Mouse (Mus musculus) gastrocnemius, postnatal 10 days (tissue): ENCODE measurements around the gene Prmt6. TPM values are rescaled to one million over a fixed set of nuclear protein-coding genes. Genes with fewer than 3 reads are reported as not detected.

Experiments
- DNase-seq: peaks from one replicate; pipeline ENCODE4 v3.0.0; 2021; ENCODE audit warnings: mixed read lengths
- long read RNA-seq, 2 experiments: library from polyadenylated mRNA; stranded (forward); transcript quantifications; one replicate each; pipeline ENCODE4 v2.0.0; 2021
- total RNA-seq, 2 experiments: library from RNA; stranded (reverse); gene quantifications; 2 replicates each; pipeline ENCODE4 v1.2.3; 2021

The Prmt6 gene
- 1 to 10 TPM; 5.2 to 5.6 TPM for total RNA-seq
- long read RNA-seq, experiment 1, transcript Prmt6-201 (1 exons, 2,450 nt) = minor isoform, 7 of 15 reads
- long read RNA-seq, experiment 1, transcript Prmt6-202 (2 exons, 3,059 nt) = major isoform, 8 of 15 reads
- long read RNA-seq, experiment 1, partial matches to known transcripts = 0 of 15 reads
- long read RNA-seq, experiment 1, other reads (novel, unspliced or antisense) = 0 of 15 reads
- long read RNA-seq, experiment 2, transcript Prmt6-202 (2 exons, 3,059 nt) = major isoform, 9 of 13 reads
- long read RNA-seq, experiment 2, partial matches to known transcripts = 0 of 13 reads
- long read RNA-seq, experiment 2, other reads (novel, unspliced or antisense) = 0 of 13 reads

GRCm38 (mm10) chr3:110250839-110251700 lies at the start of gene Prmt6:
Prmt6 (minus strand) TSS chr3:110250998.
- DNase-seq = peak; percentile 85

GRCm38 (mm10) chr3:110290485-110291045 lies 39.8 kb upstream of the Prmt6 start:
- DNase-seq = no peak

- DNase-seq = no peak
Observed at GRCm38 (mm10) chr3:110282651-110283050, 31.9 kb upstream of the Prmt6 start.

- no peak for DNase-seq
Observed at GRCm38 (mm10) chr3:110267790-110268189, 17.0 kb upstream of the Prmt6 start.

- no peak for DNase-seq
Observed at GRCm38 (mm10) chr3:110253105-110253504, 2.3 kb upstream of the Prmt6 start.

- DNase-seq = peak; percentile 82
Observed at GRCm38 (mm10) chr3:110249891-110250838, 633 bp downstream of the Prmt6 start.

- no peak for DNase-seq
Observed at GRCm38 (mm10) chr3:110236819-110237463, 13.9 kb downstream of the Prmt6 start.

Other genes starting within 250 kb of the Prmt6 start
- 1 to 10 TPM; 1.1 to 2.1 TPM for gene Ntng1, start 107.0 kb downstream of the Prmt6 start, total RNA-seq